Mouse (Mus musculus) layer of hippocampus, adult 18-20 months (tissue): ENCODE results near the gene Med12l. TPM values are rescaled to one million over a fixed set of nuclear protein-coding genes. Genes with fewer than 3 reads are reported as not detected.
"Not testable (repeated sequence)": the region's sequence is repeated elsewhere in the genome, so short reads cannot be mapped to it uniquely, and the experiment has no call there.

Experiments used
- DNase-seq, 2 experiments: peaks; one replicate each; pipeline ENCODE4 v3.0.0; 2022; ENCODE audit warnings: low spot score in 2 of 2
- total RNA-seq, 2 experiments: library from RNA; stranded (reverse); gene quantifications; 2 replicates each; pipeline ENCODE4 v1.2.3; 2021

Med12l gene
- total RNA-seq, 2 experiments from 2014 or later = 51.9 to 54.1 TPM

GRCm38 (mm10) chr3:59098540-59098939, 92.9 kb downstream of the Med12l start:
- DNase-seq = no peak

GRCm38 (mm10) chr3:59101218-59101986, 95.8 kb downstream of the Med12l start, which contains the start of gene Gpr171:
Gpr171 (minus strand) TSS chr3:59101821.
- no peak for DNase-seq

- no peak for DNase-seq
These were observed 96.5 kb downstream of the Med12l start for GRCm38 (mm10) chr3:59102146-59102545.

- DNase-seq = no peak
These were observed 98.8 kb downstream of the Med12l start for GRCm38 (mm10) chr3:59104462-59104861.

GRCm38 (mm10) chr3:59107439-59107838, 101.8 kb downstream of the Med12l start:
- DNase-seq = no peak

GRCm38 (mm10) chr3:59109834-59110233, 104.2 kb downstream of the Med12l start:
- not testable (repeated sequence) for DNase-seq

GRCm38 (mm10) chr3:59111944-59112343, 106.3 kb downstream of the Med12l start:
- no peak for DNase-seq

GRCm38 (mm10) chr3:59113291-59113690, 107.7 kb downstream of the Med12l start:
- DNase-seq = not testable (repeated sequence)

- DNase-seq = no peak
These were observed 108.4 kb downstream of the Med12l start for GRCm38 (mm10) chr3:59113973-59114517.

GRCm38 (mm10) chr3:59121067-59121730, 115.6 kb downstream of the Med12l start:
- peak in 1 of 2 experiments; percentile 16 for DNase-seq

GRCm38 (mm10) chr3:59121780-59122449, 116.3 kb downstream of the Med12l start:
- no peak for DNase-seq

- no peak for DNase-seq
These were observed 119.4 kb downstream of the Med12l start for GRCm38 (mm10) chr3:59125022-59125421.

- DNase-seq = no peak
These were observed 120.3 kb downstream of the Med12l start for GRCm38 (mm10) chr3:59125783-59126555.

- no peak for DNase-seq
These were observed 123.1 kb downstream of the Med12l start for GRCm38 (mm10) chr3:59128681-59129080.

- DNase-seq = no peak
These were observed 123.9 kb downstream of the Med12l start for GRCm38 (mm10) chr3:59129547-59129946.

- DNase-seq = no peak
These were observed 124.8 kb downstream of the Med12l start for GRCm38 (mm10) chr3:59130431-59130830.

GRCm38 (mm10) chr3:59131081-59131480, 125.5 kb downstream of the Med12l start:
- DNase-seq = peak in 1 of 2 experiments; percentile 34

- DNase-seq = no peak
These were observed 126.3 kb downstream of the Med12l start for GRCm38 (mm10) chr3:59131966-59132365.

- no peak for DNase-seq
These were observed 127.6 kb downstream of the Med12l start for GRCm38 (mm10) chr3:59133189-59133588.

GRCm38 (mm10) chr3:59135911-59136653, 130.5 kb downstream of the Med12l start:
- DNase-seq = peak in 1 of 2 experiments; percentile 28
